Mouse (Mus musculus): ENCODE measurements around the gene Gab3. TPM values are rescaled to one million over a fixed set of nuclear protein-coding genes. Genes with fewer than 3 reads are reported as not detected.
"Not testable (repeated sequence)": the region's sequence is repeated elsewhere in the genome, so short reads cannot be mapped to it uniquely, and the experiment has no call there.

Gab3 gene
- polyA plus RNA-seq, 1 experiment, result 0.04 TPM

DNA sequence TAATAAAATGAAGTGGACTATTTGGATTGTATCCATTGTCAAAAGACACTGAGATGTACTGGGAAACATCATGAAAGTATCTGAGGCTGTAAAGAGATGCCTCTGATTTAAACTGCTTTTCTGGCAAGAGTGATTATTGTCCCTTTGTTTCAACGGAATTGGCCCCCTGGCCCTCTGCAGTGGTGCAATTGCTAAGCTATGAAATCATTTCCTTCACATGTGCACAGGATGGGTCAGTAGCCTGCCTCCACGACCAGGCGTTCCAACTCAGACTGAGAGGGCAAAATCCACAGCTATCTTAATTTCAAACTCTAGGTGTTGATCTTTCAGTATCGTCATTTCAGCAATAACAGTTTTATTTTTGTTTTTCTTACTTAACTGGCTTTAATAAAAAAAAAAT is 40.7 kb downstream of the Gab3 start:
- H3K4me3 ChIP-seq, result no peak overlapping the region
- no peaks in the 10 kb centered on the region for H3K27me3 ChIP-seq (ENCODE audit: control insufficient read depth, insufficient read depth, insufficient read length)
- no peak overlapping the region for H3K4me2 ChIP-seq (ENCODE audit: low read depth)
- H3K79me2 ChIP-seq (ENCODE audit: control insufficient read depth, insufficient read depth), result no peaks in the 10 kb centered on the region
- H3K36me3 ChIP-seq (ENCODE audit: control insufficient read depth, insufficient read depth), result no peaks in the 10 kb centered on the region
- no peak for TF ChIP-seq POLR2A (IDR thresholded peaks at IDR 0.05; ENCODE audit: insufficient read length, low read depth)
- no peak for TF ChIP-seq E2F4 (IDR thresholded peaks at IDR 0.05; ENCODE audit: insufficient read depth)
- TF ChIP-seq TCF3 (IDR thresholded peaks at IDR 0.05; ENCODE audit: insufficient read length, low read depth), result no peak
- no peak for TF ChIP-seq SRF (IDR thresholded peaks at IDR 0.05; ENCODE audit: control insufficient read depth, insufficient read length, low read depth)
- no peak for TF ChIP-seq MYOD1 (IDR thresholded peaks at IDR 0.05; ENCODE audit: control insufficient read depth in 1 of 3, insufficient read length in 2 of 3, low read depth in 2 of 3)
- no peak for TF ChIP-seq TCF12 (IDR thresholded peaks at IDR 0.05; ENCODE audit: insufficient read depth, poor library complexity, severe bottlenecking)
- no peak for TF ChIP-seq REST (IDR thresholded peaks at IDR 0.05; ENCODE audit: insufficient read depth, insufficient read length)
- TF ChIP-seq MYOG (IDR thresholded peaks at IDR 0.05; ENCODE audit: control insufficient read depth in 1 of 3, insufficient read depth in 1 of 3, insufficient read length in 2 of 3, low read depth in 2 of 3), result no peak
- no peak for TF ChIP-seq USF1 (IDR thresholded peaks at IDR 0.05; ENCODE audit: low read depth)
- TF ChIP-seq POLR2AphosphoS2 (IDR thresholded peaks at IDR 0.05; ENCODE audit: insufficient read length, low read depth), result no peak
- TF ChIP-seq MAX (IDR thresholded peaks at IDR 0.05; ENCODE audit: low read depth), result no peak
- no peak for TF ChIP-seq CEBPB (IDR thresholded peaks at IDR 0.05; ENCODE audit: insufficient read depth, poor library complexity, severe bottlenecking)
- H3ac ChIP-seq (ENCODE audit: control insufficient read depth, insufficient read length), result no peak overlapping the region

DNA sequence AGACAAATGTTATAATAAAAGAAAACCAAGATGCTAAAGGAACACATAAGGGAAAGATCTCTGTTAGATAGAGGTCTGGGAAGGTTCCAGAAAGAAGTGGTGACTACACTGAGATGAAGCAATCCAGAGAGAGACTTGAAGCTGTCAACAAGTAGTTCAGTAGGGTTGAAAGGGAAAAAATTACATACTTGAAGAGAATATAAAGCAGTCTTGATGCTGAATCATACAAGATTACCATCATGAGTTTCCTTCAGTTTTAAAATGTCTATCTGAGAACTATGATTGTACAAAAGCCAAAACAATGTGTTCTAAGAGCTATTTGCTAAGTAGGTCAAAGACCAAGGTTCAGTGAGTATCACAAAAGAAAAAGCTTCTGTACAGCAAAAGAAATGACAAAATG is 48.6 kb downstream of the Gab3 start:
- Histone ChIP-seq H3K4me3 (no peak overlapping the region), H3K36me3 (ENCODE audit: control insufficient read depth, insufficient read depth) (no peaks in the 10 kb centered on the region), H3K79me2 (ENCODE audit: control insufficient read depth, insufficient read depth) (no peaks in the 10 kb centered on the region), H3ac (ENCODE audit: control insufficient read depth, insufficient read length) (no peak overlapping the region), H3K27me3 (ENCODE audit: control insufficient read depth, insufficient read depth, insufficient read length) (no peaks in the 10 kb centered on the region), H3K4me2 (ENCODE audit: low read depth) (no peak overlapping the region)
- TF ChIP-seq POLR2AphosphoS2 (IDR thresholded peaks at IDR 0.05; ENCODE audit: insufficient read length, low read depth) (no peak), USF1 (IDR thresholded peaks at IDR 0.05; ENCODE audit: low read depth) (no peak), REST (IDR thresholded peaks at IDR 0.05; ENCODE audit: insufficient read depth, insufficient read length) (no peak), CEBPB (IDR thresholded peaks at IDR 0.05; ENCODE audit: insufficient read depth, poor library complexity, severe bottlenecking) (no peak), E2F4 (IDR thresholded peaks at IDR 0.05; ENCODE audit: insufficient read depth) (no peak), MAX (IDR thresholded peaks at IDR 0.05; ENCODE audit: low read depth) (no peak), MYOD1 (IDR thresholded peaks at IDR 0.05; ENCODE audit: control insufficient read depth in 1 of 3, insufficient read length in 2 of 3, low read depth in 2 of 3) (no peak), TCF3 (IDR thresholded peaks at IDR 0.05; ENCODE audit: insufficient read length, low read depth) (no peak), TCF12 (IDR thresholded peaks at IDR 0.05; ENCODE audit: insufficient read depth, poor library complexity, severe bottlenecking) (no peak), MYOG (IDR thresholded peaks at IDR 0.05; ENCODE audit: control insufficient read depth in 1 of 3, insufficient read depth in 1 of 3, insufficient read length in 2 of 3, low read depth in 2 of 3) (no peak), SRF (IDR thresholded peaks at IDR 0.05; ENCODE audit: control insufficient read depth, insufficient read length, low read depth) (no peak), POLR2A (IDR thresholded peaks at IDR 0.05; ENCODE audit: insufficient read length, low read depth) (no peak)

DNA sequence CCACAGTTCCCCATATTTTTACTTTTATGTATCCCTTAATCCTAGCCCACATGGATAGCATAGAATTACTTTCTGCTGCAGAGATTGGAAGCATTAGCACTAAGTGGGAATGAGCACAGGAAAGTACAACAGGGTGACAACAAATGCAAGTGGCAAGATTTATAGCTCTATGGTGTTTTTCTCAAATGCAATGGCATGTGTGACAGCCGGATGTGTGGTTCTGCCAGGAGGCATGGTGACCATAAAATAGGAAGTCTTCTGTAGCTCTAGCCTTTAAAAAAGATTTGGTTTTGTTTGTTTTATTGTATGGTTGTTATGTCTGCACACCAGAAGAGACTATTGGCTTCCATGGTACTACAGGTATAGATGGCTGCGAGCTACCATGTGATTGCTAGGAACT is 50.1 kb downstream of the Gab3 start:
- no peaks in the 10 kb centered on the region for H3K79me2 ChIP-seq (ENCODE audit: control insufficient read depth, insufficient read depth)
- TF ChIP-seq E2F4 (IDR thresholded peaks at IDR 0.05; ENCODE audit: insufficient read depth), result no peak
- TF ChIP-seq TCF12 (IDR thresholded peaks at IDR 0.05; ENCODE audit: insufficient read depth, poor library complexity, severe bottlenecking), result no peak
- no peak for TF ChIP-seq CEBPB (IDR thresholded peaks at IDR 0.05; ENCODE audit: insufficient read depth, poor library complexity, severe bottlenecking)
- TF ChIP-seq MYOG (IDR thresholded peaks at IDR 0.05; ENCODE audit: control insufficient read depth in 1 of 3, insufficient read depth in 1 of 3, insufficient read length in 2 of 3, low read depth in 2 of 3), result no peak
- no peak for TF ChIP-seq SRF (IDR thresholded peaks at IDR 0.05; ENCODE audit: control insufficient read depth, insufficient read length, low read depth)
- TF ChIP-seq MYOD1 (IDR thresholded peaks at IDR 0.05; ENCODE audit: control insufficient read depth in 1 of 3, insufficient read length in 2 of 3, low read depth in 2 of 3), result no peak
- TF ChIP-seq POLR2A (IDR thresholded peaks at IDR 0.05; ENCODE audit: insufficient read length, low read depth), result no peak
- TF ChIP-seq REST (IDR thresholded peaks at IDR 0.05; ENCODE audit: insufficient read depth, insufficient read length), result no peak
- TF ChIP-seq MAX (IDR thresholded peaks at IDR 0.05; ENCODE audit: low read depth), result no peak
- no peaks in the 10 kb centered on the region for H3K27me3 ChIP-seq (ENCODE audit: control insufficient read depth, insufficient read depth, insufficient read length)
- H3K36me3 ChIP-seq (ENCODE audit: control insufficient read depth, insufficient read depth), result no peaks in the 10 kb centered on the region
- H3ac ChIP-seq (ENCODE audit: control insufficient read depth, insufficient read length), result no peak overlapping the region
- no peak overlapping the region for H3K4me3 ChIP-seq
- H3K4me2 ChIP-seq (ENCODE audit: low read depth), result no peak overlapping the region

DNA sequence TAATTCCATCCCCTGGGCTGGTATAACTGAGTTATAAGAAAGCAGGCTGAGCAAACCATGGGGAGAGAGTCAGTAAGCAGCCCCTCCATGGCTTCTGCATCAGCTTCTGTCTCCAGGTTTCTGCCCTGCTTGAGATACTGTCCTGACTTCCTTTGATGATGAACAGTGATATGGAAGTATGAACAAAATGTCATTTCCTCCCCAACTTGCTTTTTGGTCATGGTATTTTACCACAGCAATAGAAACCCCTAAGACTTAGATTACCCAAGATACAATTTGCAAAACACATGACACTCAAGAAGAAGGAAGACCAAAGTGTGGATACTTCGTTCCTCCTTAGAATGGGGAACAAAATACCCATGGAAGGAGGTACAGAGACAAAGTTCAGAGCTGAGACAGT is 51.2 kb downstream of the Gab3 start:
- not testable (repeated sequence) for H3K27me3 ChIP-seq (ENCODE audit: control insufficient read depth, insufficient read depth, insufficient read length); H3ac ChIP-seq (ENCODE audit: control insufficient read depth, insufficient read length); H3K36me3 ChIP-seq (ENCODE audit: control insufficient read depth, insufficient read depth); H3K4me3 ChIP-seq; H3K4me2 ChIP-seq (ENCODE audit: low read depth); H3K79me2 ChIP-seq (ENCODE audit: control insufficient read depth, insufficient read depth)

DNA sequence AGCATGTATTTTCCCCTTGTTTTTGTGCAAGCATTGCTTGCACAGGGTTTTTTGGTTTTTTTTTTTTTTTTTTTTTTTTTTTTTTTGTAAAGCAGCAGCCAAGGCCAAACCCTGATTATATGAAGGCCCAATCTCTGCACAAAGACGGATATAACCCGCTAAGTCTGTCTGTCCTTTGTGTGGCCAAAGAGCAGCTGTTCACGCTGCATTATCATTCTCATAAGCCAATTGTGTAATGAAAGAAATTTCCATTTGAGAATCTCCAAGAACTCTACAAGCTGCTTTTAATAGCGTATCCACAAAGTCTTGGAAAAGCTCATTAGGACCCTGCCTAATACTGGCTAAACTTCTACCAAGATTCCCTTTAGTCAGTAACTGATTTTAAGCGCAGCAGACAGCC is 101.5 kb downstream of the Gab3 start:
- TF ChIP-seq CEBPB (IDR thresholded peaks at IDR 0.05; ENCODE audit: insufficient read depth, poor library complexity, severe bottlenecking) (no peak), REST (IDR thresholded peaks at IDR 0.05; ENCODE audit: insufficient read depth, insufficient read length) (no peak), MYOG (IDR thresholded peaks at IDR 0.05; ENCODE audit: control insufficient read depth in 1 of 3, insufficient read depth in 1 of 3, insufficient read length in 2 of 3, low read depth in 2 of 3) (no peak), SRF (IDR thresholded peaks at IDR 0.05; ENCODE audit: control insufficient read depth, insufficient read length, low read depth) (no peak), POLR2A (IDR thresholded peaks at IDR 0.05; ENCODE audit: insufficient read length, low read depth) (no peak), E2F4 (IDR thresholded peaks at IDR 0.05; ENCODE audit: insufficient read depth) (no peak), USF1 (IDR thresholded peaks at IDR 0.05; ENCODE audit: low read depth) (no peak), POLR2AphosphoS2 (IDR thresholded peaks at IDR 0.05; ENCODE audit: insufficient read length, low read depth) (no peak)
- H3K4me2 ChIP-seq (ENCODE audit: low read depth), result no peak overlapping the region

DNA sequence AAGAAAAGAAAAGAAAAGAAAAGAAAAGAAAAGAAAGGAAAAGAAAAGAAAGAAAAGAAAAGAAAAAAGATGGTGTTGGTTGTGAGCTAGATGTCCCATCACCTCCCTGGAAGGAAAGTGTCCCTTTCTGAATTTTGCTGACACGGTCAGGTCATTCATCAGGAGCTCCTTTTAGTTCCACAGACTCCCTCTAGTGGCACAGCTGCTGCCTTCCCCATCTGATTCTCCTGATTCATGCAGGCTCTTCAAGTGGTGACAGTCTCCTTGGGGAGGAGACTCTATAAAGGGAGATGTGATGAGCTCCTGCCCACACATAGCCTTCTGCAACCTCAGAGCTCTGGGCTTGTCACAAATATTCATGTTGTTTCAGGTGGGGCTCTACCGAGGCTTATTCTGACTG is 122.4 kb downstream of the Gab3 start:
- not testable (repeated sequence) for H3K36me3 ChIP-seq (ENCODE audit: control insufficient read depth, insufficient read depth); H3K4me2 ChIP-seq (ENCODE audit: low read depth); H3ac ChIP-seq (ENCODE audit: control insufficient read depth, insufficient read length); H3K27me3 ChIP-seq (ENCODE audit: control insufficient read depth, insufficient read depth, insufficient read length); H3K4me3 ChIP-seq; H3K79me2 ChIP-seq (ENCODE audit: control insufficient read depth, insufficient read depth)

More for the DNA sequence above, 101.5 kb downstream of the Gab3 start:
- H3K27me3 ChIP-seq (ENCODE audit: control insufficient read depth, insufficient read depth, insufficient read length), result no peaks in the 10 kb centered on the region
- H3ac ChIP-seq (ENCODE audit: control insufficient read depth, insufficient read length), result no peak overlapping the region
- no peak overlapping the region for H3K4me3 ChIP-seq
- H3K36me3 ChIP-seq (ENCODE audit: control insufficient read depth, insufficient read depth), result no peaks in the 10 kb centered on the region
- H3K79me2 ChIP-seq (ENCODE audit: control insufficient read depth, insufficient read depth), result no peaks in the 10 kb centered on the region

DNA sequence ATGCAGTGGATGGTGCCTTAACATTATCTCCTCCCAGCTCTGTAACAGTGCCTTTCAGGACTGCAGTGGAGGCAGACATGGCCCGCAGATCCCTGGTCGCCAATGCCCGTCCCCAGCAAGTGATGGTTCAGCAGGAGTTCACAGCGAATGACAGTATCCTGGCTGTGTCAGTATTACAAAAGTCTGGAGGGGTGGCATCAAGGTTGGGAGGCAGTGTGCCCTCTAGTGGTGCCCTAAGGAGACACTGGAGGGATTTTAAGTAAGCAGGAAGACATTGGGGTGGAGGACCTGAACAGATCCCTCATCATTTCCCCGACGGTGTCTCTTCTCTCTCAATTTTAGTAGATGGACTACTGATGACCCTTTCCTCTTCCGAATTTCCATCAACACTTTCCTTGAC is 126.1 kb downstream of the Gab3 start:
- H3K4me3 ChIP-seq; H3K36me3 ChIP-seq (ENCODE audit: control insufficient read depth, insufficient read depth); H3ac ChIP-seq (ENCODE audit: control insufficient read depth, insufficient read length); H3K27me3 ChIP-seq (ENCODE audit: control insufficient read depth, insufficient read depth, insufficient read length); H3K79me2 ChIP-seq (ENCODE audit: control insufficient read depth, insufficient read depth); H3K4me2 ChIP-seq (ENCODE audit: low read depth): not testable (repeated sequence)

Measured in myocyte (in vitro differentiated cells).